Mouse (Mus musculus) cerebellum, postnatal 25 days (tissue): ENCODE measurements around the gene Olfr48.

Experiments used
- DNase-seq, 2 experiments: peaks; one replicate each; pipeline ENCODE4 v3.0.0; 2021; ENCODE audit warnings: mixed read lengths in 2 of 2

The Olfr48 gene

DNA sequence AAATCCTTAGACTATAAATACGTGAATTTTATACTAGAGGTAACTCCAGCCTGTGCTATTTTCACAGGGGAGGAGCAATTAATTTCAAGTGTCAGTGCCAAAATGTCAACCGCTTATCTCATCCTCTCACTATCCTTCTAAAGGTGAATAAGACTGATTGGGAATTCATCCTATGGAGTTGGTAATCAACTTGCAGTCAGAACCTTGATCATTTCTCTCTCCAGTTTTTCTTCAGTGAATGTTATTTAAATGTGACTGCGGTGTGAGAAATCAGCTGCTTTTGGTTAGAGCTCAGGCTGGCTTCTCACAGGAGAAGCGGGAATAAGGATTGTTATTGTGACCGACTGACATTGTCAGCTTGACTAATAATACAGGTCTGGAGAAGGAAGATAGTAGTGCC, at the start of gene Olfr48:
Gene Olfr48, minus strand, starts transcription at position 101 of the 400 bp plus-strand sequence.
- no peak for DNase-seq

- no peak for DNase-seq
These were observed 30.1 kb upstream of the Olfr48 start, which contains the start of gene Olfr1257 for GRCm38 (mm10) chr2:89878137-89878536. Gene Olfr1257 (plus strand): TSS chr2:89878437.

DNA sequence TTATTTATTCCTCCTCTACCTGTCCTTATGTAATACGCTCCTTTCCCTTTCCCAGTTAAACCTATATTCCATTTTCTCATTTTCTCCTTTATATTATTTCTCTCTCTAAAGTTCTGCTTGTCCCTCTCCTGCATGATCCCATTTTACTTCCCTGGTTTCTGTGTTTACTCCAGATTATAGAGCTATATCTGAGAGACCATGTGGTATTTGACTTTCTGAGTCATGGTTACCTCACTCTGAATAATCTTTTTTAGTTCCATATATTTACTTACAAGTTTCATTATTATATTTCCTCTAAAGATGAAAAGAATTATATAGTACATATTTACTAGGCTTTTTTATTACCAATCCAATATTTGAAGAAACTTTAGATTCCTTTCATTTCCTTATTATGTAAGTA, 1.2 kb upstream of the Olfr48 start:
- no peak for DNase-seq

- DNase-seq: no peak
These were observed 6.5 kb downstream of the Olfr48 start, which contains the start of gene Olfr1256 for GRCm38 (mm10) chr2:89841455-89841854. Gene Olfr1256 (minus strand): TSS chr2:89841555.

DNA sequence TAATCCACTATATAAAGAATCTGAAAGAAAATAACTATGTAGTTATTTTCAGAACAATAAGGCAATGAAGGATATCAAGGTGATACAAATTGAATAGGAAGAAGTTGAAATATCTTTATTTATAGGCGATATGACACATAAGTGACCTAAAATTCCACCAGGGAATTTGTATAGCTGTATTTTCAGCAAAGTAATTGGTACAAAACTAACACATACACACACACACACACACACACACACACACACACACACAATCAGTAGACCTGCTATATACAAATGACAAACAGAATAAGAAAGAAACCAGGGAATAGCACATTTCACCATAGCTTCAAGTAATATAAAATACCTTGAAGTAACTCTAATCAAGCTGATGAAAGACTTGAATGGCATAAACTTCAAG, 27.8 kb downstream of the Olfr48 start:
- DNase-seq: peak in 1 of 2 experiments; percentile 10

- no peak for DNase-seq
These were observed 36.3 kb downstream of the Olfr48 start, which contains the start of gene Olfr1255 for GRCm38 (mm10) chr2:89811751-89812150. Gene Olfr1255 (plus strand): TSS chr2:89812051.

DNA sequence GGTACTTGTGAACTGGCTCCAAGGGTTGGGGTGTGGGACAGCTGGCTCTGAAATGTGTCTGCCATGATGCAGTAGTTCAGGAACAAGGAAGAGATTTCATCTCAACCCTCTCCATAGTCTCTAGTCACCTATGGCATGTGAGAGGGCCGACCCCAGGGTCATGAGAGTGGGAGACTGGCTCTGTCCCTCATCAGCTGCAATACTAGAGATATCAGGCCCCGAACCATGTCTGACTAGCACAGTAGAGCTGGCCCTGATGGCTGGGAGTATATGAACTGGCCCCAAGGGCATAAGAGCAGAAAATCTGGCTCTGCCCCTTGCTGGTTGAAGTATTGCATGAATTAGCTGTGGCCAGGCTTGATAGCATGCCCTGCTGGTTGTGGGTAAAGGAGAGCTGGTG, 37.3 kb downstream of the Olfr48 start:
- no peak for DNase-seq

DNA sequence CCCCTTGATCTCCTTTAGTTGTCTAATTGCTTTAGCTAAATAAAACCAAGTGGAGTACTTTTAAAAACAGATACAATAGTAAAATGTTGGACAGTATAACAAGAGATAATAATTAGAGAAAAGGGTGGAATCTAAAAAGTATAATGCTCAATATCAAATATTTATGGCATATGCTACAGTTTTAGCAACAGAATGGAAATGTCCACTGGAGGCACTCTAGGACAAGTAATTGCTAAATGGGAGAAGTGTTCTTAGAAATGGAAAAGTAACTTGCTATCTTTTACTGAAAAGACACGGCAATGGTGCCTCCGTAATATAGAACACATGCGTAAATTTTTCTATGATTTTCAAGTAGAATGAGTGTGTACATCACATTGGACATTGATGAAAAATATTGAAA, 48.4 kb downstream of the Olfr48 start:
- no peak for DNase-seq

DNA sequence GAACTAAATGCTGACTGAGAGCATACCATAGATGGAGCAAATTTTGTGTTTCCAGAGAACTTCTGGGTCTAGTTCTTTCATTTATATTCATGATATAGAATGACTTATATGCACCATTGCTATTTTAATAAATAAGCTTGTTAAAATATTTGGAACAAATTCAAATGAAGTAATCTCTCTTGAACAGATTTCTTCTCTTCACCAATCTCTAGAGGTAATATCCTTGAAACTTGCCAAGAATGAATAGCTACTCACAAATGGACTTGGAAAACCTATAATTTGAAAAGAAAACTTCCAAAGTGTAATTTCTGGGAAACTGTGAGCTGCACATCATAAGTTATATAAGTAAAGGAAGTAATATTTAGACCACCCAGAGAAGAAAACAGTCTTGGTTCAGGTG, 54.5 kb downstream of the Olfr48 start, which contains the start of gene Olfr1254:
Gene Olfr1254, minus strand, starts transcription at position 101 of the 400 bp plus-strand sequence.
- DNase-seq: no peak
